Mouse (Mus musculus) CH12.LX (cell line): ENCODE measurements around the gene Pdzd2. TPM values are rescaled to one million over a fixed set of nuclear protein-coding genes. Genes with fewer than 3 reads are reported as not detected.

ENCODE experiments used
- DNase-seq: peaks from one replicate; pipeline ENCODE4 v3.0.0-alpha.2; 2013; ENCODE audit errors: extremely low read depth
- H3K27ac ChIP-seq: 2 replicates; pipeline ENCODE4 v1.5.1; 2012; ENCODE audit warnings: low read depth, mild to moderate bottlenecking, control low read depth, moderate library complexity; ENCODE audit not compliant: insufficient read depth
- H3K27me3 ChIP-seq: replicated peaks from 2 replicates; pipeline ENCODE3; 2012; ENCODE audit warnings: inconsistent platforms
- H3K36me3 ChIP-seq, 2 experiments: replicated peaks in 1 of 2; 2 replicates each; pipeline versions ENCODE3 to v1.6.1; 2012; ENCODE audit warnings: inconsistent platforms in 1 of 2, low read length in 1 of 2, mild to moderate bottlenecking in 1 of 2, mixed read lengths in 1 of 2, moderate library complexity in 1 of 2; ENCODE audit not compliant: control insufficient read depth in 1 of 2, insufficient read depth in 1 of 2
- H3K4me1 ChIP-seq, 2 experiments: 2 replicates each; pipeline ENCODE4 v1.6.1; 2012; ENCODE audit warnings: inconsistent platforms in 1 of 2, moderate library complexity in 1 of 2; ENCODE audit not compliant: insufficient read depth in 2 of 2, control insufficient read depth in 1 of 2
- H3K4me2 ChIP-seq: 2 replicates; pipeline ENCODE4 v1.6.1; 2012; ENCODE audit warnings: low read depth, mild to moderate bottlenecking, control low read depth; ENCODE audit not compliant: poor library complexity, insufficient read depth, severe bottlenecking
- H3K4me3 ChIP-seq, 3 experiments: fragments of 150-350 bp in 1 of 3; sonication (generic) in 1 of 3; replicated peaks in 1 of 3; 2 replicates each; pipeline versions ENCODE3 to v1.5.1; 2011 to 2012; ENCODE audit warnings: low read depth in 2 of 3, low read length in 2 of 3, mild to moderate bottlenecking in 2 of 3, moderate library complexity in 2 of 3, control low read depth in 1 of 3, improper control_type of control experiment in 1 of 3, inconsistent platforms in 1 of 3, mixed read lengths in 1 of 3; ENCODE audit not compliant: poor library complexity in 1 of 3
- H3K79me2 ChIP-seq: replicated peaks from 2 replicates; pipeline ENCODE4 v1.6.1; 2012; ENCODE audit warnings: mild to moderate bottlenecking, moderate library complexity; ENCODE audit not compliant: control insufficient read depth, poor library complexity, insufficient read depth, severe bottlenecking; ENCODE audit errors: extremely low read depth
- H3K9ac ChIP-seq: 2 replicates; pipeline ENCODE4 v1.6.1; 2012; ENCODE audit warnings: low read depth, mild to moderate bottlenecking, control low read depth, moderate library complexity; ENCODE audit not compliant: insufficient read depth
- H3K9me3 ChIP-seq: replicated peaks from 2 replicates; pipeline ENCODE3; 2012; ENCODE audit warnings: low read length, inconsistent platforms, mixed read lengths
- BHLHE40 ChIP-seq: IDR thresholded peaks from 2 replicates; pipeline ENCODE4 v1.6.1; 2011; ENCODE audit warnings: mild to moderate bottlenecking, low read depth, low read length, improper control_type of control experiment
- CTCF ChIP-seq, 2 experiments: IDR thresholded peaks in 1 of 2; conservative IDR thresholded peaks in 1 of 2; 2 replicates each; pipeline ENCODE4 v1.5.1; 2011 to 2012; ENCODE audit warnings: low read depth in 2 of 2, low read length in 2 of 2, improper control_type of control experiment in 1 of 2, inconsistent platforms in 1 of 2, mild to moderate bottlenecking in 1 of 2, moderate library complexity in 1 of 2
- E2F4 ChIP-seq: IDR thresholded peaks from 2 replicates; pipeline ENCODE4 v1.6.1; 2011; ENCODE audit warnings: low read depth, low read length, improper control_type of control experiment; ENCODE audit not compliant: insufficient replicate concordance
- EP300 ChIP-seq: IDR thresholded peaks from 2 replicates; pipeline ENCODE4 v1.6.1; 2011; ENCODE audit warnings: low read length, improper control_type of control experiment
- ETS1 ChIP-seq: conservative IDR thresholded peaks from 2 replicates; pipeline ENCODE4 v1.6.1; 2012; ENCODE audit warnings: low read depth, mild to moderate bottlenecking, inconsistent platforms, low read length, improper control_type of control experiment, moderate library complexity
- GABPA ChIP-seq: IDR thresholded peaks from 2 replicates; pipeline ENCODE4 v1.6.1; 2012; ENCODE audit warnings: low read depth, low read length, improper control_type of control experiment, inconsistent platforms; ENCODE audit not compliant: insufficient replicate concordance
- IRF4 ChIP-seq: IDR thresholded peaks from 2 replicates; pipeline ENCODE4 v1.6.1; 2014; ENCODE audit warnings: low read depth, mild to moderate bottlenecking, inconsistent platforms, low read length, improper control_type of control experiment
- KAT2A ChIP-seq: IDR thresholded peaks from 2 replicates; pipeline ENCODE4 v1.6.1; 2012; ENCODE audit warnings: low read length, improper control_type of control experiment, inconsistent platforms; ENCODE audit not compliant: insufficient replicate concordance
- MAZ ChIP-seq: IDR thresholded peaks from 2 replicates; pipeline ENCODE4 v1.6.1; 2012; ENCODE audit warnings: low read depth, mild to moderate bottlenecking, inconsistent platforms, low read length, improper control_type of control experiment, moderate library complexity
- MXI1 ChIP-seq: IDR thresholded peaks from 2 replicates; pipeline ENCODE4 v1.6.1; 2011; ENCODE audit warnings: mild to moderate bottlenecking, low read depth, low read length, improper control_type of control experiment
- NRF1 ChIP-seq: IDR thresholded peaks from 2 replicates; pipeline ENCODE4 v1.6.1; 2014; ENCODE audit warnings: low read depth, mild to moderate bottlenecking, inconsistent platforms, low read length, improper control_type of control experiment, moderate library complexity
- PAX5 ChIP-seq: IDR thresholded peaks from 2 replicates; pipeline ENCODE4 v1.6.1; 2012; ENCODE audit warnings: low read length, inconsistent platforms, mixed read lengths
- POLR2A ChIP-seq: IDR thresholded peaks from 2 replicates; pipeline ENCODE4 v1.6.1; 2011; ENCODE audit warnings: low read depth, mild to moderate bottlenecking, improper control_type of control experiment, low read length
- POLR2AphosphoS2 ChIP-seq: IDR thresholded peaks from 2 replicates; pipeline ENCODE4 v1.6.1; 2011; ENCODE audit warnings: low read depth, low read length, improper control_type of control experiment
- RCOR1 ChIP-seq: conservative IDR thresholded peaks from 2 replicates; pipeline ENCODE4 v1.6.1; 2012; ENCODE audit warnings: low read depth, mild to moderate bottlenecking, inconsistent platforms, low read length, improper control_type of control experiment
- SIN3A ChIP-seq: IDR thresholded peaks from 2 replicates; pipeline ENCODE4 v1.6.1; 2012; ENCODE audit warnings: low read length, improper control_type of control experiment, inconsistent platforms
- TBP ChIP-seq: conservative IDR thresholded peaks from 2 replicates; pipeline ENCODE4 v1.6.1; 2011; ENCODE audit warnings: low read depth, low read length, improper control_type of control experiment
- USF1 ChIP-seq: IDR thresholded peaks from 2 replicates; pipeline ENCODE4 v1.6.1; 2014; ENCODE audit warnings: low read depth, mild to moderate bottlenecking, inconsistent platforms, low read length, improper control_type of control experiment
- USF2 ChIP-seq: conservative IDR thresholded peaks from 2 replicates; pipeline ENCODE4 v1.6.1; 2011; ENCODE audit warnings: low read depth, low read length, improper control_type of control experiment
- ZC3H11A ChIP-seq: IDR thresholded peaks from 2 replicates; pipeline ENCODE4 v1.6.1; 2012; ENCODE audit warnings: low read depth, mild to moderate bottlenecking, inconsistent platforms, low read length, improper control_type of control experiment
- ZKSCAN1 ChIP-seq: IDR thresholded peaks from 2 replicates; pipeline ENCODE4 v1.6.1; 2012; ENCODE audit warnings: low read depth, inconsistent platforms, low read length, improper control_type of control experiment, borderline replicate concordance
- ZMIZ1 ChIP-seq: IDR thresholded peaks from 2 replicates; pipeline ENCODE4 v1.6.1; 2012; ENCODE audit warnings: low read depth, mild to moderate bottlenecking, inconsistent platforms, low read length, improper control_type of control experiment
- ZNF384 ChIP-seq: IDR thresholded peaks from 2 replicates; pipeline ENCODE4 v1.6.1; 2012; ENCODE audit warnings: low read depth, low read length, improper control_type of control experiment, inconsistent platforms
- dilution Hi-C: fragments of 300-500 bp; cut with MboI; formaldehyde crosslinking; loops from 2 replicates; pipeline ENCODE4 v1.14.3; 2020; ENCODE audit warnings: low sequenced_read_pairs; ENCODE audit not compliant: extremely low pct_unique_long_range_greater_than_20kb, extremely low pct_ligation_motif_present
- in situ Hi-C: fragments of 300-500 bp; cut with MboI; formaldehyde crosslinking; loops from 3 replicates; pipeline ENCODE4 v1.14.3; 2019; ENCODE audit warnings: low sequenced_read_pairs, low pct_ligation_motif_present, low pct_unique_long_range_greater_than_20kb, mixed read lengths
- polyA plus RNA-seq: library from polyadenylated mRNA; unstranded; fragments of >175 nt; gene quantifications from 2 replicates; pipeline ENCODE4 v1.2.1, GENCODE M21; 2012; ENCODE audit warnings: low read depth; ENCODE audit not compliant: insufficient read length
- total RNA-seq, 2 experiments: library from RNA; depleted of rRNA; stranded (reverse); fragments of 300-350 nt in 1 of 2; fragments of >200 nt in 1 of 2; gene quantifications; 2 replicates each; pipeline ENCODE4 v1.2.3; 2012 to 2014

The Pdzd2 gene
- total and polyA plus RNA-seq, 3 experiments = 0.04 to 0.24 (median 0.17) TPM

- TF ChIP-seq ZKSCAN1 (no peak), ZC3H11A (no peak), MXI1 (no peak), POLR2AphosphoS2 (no peak), RCOR1 (no peak), EP300 (no peak), ETS1 (no peak), USF2 (no peak), E2F4 (no peak), NRF1 (no peak), CTCF (conservative IDR thresholded peaks at IDR 0.05 in 1 of 2, IDR thresholded peaks at IDR 0.05 in 1 of 2; ENCODE audit: low read depth in 2 of 2, low read length in 2 of 2) (no peak), USF1 (no peak), ZNF384 (no peak), POLR2A (no peak), PAX5 (no peak), MAZ (no peak), KAT2A (no peak), IRF4 (no peak), ZMIZ1 (no peak)
Measured at GRCm38 (mm10) chr15:12649131-12649530, 90.6 kb downstream of the Pdzd2 start.

DNA sequence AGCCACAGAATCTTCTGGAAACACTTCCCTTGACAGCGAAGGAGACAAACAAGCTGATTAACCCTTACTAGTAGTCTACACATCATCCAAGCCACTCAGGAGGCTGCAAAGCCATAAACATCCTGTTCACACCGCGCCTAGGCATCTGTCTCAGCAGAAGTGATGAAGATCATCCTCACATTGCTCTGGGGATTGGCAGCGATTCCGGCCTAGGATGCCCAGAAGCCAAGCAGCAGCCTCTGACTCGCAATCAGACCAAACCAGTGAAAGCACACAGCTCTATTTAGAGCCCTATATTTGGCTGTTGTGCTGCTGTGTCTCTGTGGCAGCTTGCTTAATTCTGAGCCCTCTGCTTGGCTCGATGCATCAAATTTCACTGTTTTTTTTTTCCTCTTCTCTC, 99.0 kb downstream of the Pdzd2 start:
- no peak for DNase-seq
- H3K79me2 ChIP-seq = no peaks in the 10 kb centered on the region
- H3K9me3 ChIP-seq = no peaks in the 10 kb centered on the region
- H3K9ac ChIP-seq = no peak overlapping the region
- no peaks in the 10 kb centered on the region for H3K4me1 ChIP-seq
- H3K36me3 ChIP-seq = no peaks in the 10 kb centered on the region
- H3K27me3 ChIP-seq = no peaks in the 10 kb centered on the region
- H3K4me2 ChIP-seq = no peak overlapping the region
- H3K27ac ChIP-seq = no peak overlapping the region
- H3K4me3 ChIP-seq = no peak overlapping the region
- in situ Hi-C loops = no loop called here
- TF ChIP-seq TBP (no peak), EP300 (no peak), RCOR1 (no peak), GABPA (no peak), POLR2A (no peak), SIN3A (no peak), ZKSCAN1 (no peak), BHLHE40 (no peak)
- dilution Hi-C loops = no loop called here

More at GRCm38 (mm10) chr15:12649131-12649530, 90.6 kb downstream of the Pdzd2 start:
- no peak for DNase-seq
- Histone ChIP-seq H3K27me3 (no peaks in the 10 kb centered on the region), H3K36me3 (no peaks in the 10 kb centered on the region), H3K4me3 (no peak overlapping the region), H3K4me1 (peaks cover 0 to 18% of the 10 kb centered on the region in 2 experiments; a peak in 2 of 4 replicates), H3K9ac (no peak overlapping the region), H3K79me2 (no peaks in the 10 kb centered on the region), H3K27ac (no peak overlapping the region), H3K4me2 (no peak overlapping the region), H3K9me3 (no peaks in the 10 kb centered on the region)
- dilution Hi-C loops = no loop called here
- in situ Hi-C loops = no loop called here
